Mouse (Mus musculus): ENCODE measurements around the gene Polr2b.

Gene Polr2b

DNA sequence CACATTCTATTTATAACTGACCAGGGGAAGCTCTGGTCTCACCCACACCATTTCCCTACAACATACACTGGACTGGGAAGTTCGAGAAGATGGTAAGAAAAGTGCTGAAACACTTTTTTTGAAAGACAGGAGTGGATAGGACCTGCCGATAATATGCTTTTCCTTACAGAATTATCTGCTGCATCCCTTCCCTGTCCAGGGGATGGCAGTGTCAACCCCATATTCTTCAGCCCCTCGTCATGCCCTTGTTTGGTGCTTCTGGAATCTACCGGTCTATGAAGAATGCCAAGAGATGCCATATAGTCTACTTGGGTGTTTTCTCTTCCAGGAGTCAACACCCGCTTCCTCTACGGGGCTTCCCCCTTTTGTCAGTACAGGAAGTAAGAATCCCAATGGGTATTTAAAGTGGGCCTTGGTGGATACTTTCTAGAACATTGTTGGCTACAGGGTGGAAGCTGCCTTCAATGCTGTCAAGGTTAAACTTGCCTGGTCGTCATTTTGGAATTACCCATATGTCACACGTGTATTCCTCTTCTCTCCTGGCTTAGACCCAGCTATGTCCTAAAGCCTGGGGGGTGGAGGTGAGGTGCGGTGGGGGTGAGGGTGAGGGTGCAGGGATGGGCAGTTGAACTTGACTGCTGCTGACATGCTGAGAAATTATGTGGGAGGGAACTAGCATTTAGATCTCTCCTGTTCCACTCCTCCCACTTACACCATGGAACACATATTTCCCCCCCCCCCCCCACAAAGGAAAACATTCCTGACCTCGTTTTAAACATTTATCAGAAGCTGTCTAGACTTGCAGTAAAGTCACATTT, 76.9 kb downstream of the Polr2b start:
- DNase-seq (ENCODE audit: low spot score in 2 of 2) = no peak

DNA sequence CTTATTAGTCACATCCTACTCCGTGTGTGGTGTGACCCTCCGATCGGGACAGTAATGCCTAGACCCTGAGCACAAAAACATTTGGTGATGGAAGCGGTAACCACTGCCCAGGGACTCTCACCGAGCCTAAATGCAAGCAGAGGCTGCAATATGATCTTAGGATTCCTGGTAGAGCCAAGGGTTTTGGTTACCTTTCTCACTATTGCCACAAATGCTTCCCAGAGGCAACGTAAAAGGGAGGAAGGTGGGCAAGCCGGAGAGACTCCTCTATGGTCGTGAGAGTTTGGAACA, 77.4 kb downstream of the Polr2b start:
- no peak for DNase-seq (ENCODE audit: low spot score in 2 of 2)

DNA sequence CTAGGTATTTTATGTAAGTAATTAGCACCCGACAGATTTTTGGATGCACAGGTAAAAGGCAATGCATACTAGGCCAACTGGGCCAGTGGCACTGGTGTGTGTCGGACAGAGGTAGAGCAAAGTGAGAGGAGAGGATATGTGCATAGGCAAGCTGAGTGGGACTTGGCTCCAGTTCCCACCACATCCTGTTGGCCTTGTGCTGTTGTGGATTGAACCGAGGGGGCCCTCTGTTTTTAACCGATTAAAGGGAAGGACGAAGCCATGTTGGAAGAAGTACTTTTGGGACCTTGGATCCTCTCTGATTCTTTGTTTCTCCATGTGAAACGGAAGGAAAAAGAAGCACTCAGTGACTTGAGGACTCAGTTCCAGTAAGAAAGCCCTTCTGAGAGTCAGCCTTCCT, 78.4 kb downstream of the Polr2b start:
- DNase-seq (ENCODE audit: low spot score in 2 of 2) = no peak

DNA sequence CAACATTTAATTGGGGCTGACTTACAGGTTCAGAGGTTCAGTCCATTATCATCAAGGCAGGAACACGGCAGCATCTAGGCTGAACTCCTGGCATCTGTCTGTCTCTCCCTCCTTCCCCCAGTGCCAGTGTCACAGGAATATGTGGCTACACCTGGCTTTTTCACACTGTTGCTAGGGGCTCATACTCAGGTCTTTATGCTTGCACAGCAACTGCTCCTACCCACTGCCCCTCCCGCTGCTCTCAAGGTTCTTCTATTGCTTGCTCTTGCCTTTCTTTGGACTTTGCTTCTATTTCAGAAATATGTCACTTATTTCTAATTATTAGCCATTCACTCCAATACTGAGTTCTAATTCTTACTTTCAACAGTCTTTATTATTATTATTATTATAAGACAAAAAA, 80.3 kb downstream of the Polr2b start:
- no peak for DNase-seq (ENCODE audit: low spot score in 2 of 2)

DNA sequence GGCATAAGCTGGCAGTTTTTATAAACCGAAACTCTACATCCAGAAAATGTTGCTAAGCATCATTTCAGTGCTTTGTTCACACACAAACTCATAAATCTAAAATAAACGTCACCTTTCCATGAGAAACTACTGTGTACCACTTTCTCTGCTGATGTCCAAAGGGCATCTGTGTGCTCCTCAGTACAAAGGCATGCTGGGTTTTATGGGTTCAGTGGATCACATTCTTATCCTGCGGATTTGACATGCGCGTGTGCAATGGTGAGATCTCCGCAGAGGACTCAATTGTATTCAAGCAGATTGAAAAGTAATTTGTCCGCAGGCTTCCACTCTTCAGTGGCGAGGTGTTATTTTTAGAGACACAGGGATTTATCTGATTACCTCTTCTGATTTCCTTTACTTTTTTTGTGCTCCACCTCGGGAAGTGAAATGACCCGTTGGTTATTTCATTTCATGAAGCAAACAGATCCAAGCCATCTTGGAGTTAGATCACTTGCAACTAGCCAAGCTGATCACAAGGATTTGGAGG, 83.2 kb downstream of the Polr2b start:
- DNase-seq (ENCODE audit: low spot score in 2 of 2) = no peak

DNA sequence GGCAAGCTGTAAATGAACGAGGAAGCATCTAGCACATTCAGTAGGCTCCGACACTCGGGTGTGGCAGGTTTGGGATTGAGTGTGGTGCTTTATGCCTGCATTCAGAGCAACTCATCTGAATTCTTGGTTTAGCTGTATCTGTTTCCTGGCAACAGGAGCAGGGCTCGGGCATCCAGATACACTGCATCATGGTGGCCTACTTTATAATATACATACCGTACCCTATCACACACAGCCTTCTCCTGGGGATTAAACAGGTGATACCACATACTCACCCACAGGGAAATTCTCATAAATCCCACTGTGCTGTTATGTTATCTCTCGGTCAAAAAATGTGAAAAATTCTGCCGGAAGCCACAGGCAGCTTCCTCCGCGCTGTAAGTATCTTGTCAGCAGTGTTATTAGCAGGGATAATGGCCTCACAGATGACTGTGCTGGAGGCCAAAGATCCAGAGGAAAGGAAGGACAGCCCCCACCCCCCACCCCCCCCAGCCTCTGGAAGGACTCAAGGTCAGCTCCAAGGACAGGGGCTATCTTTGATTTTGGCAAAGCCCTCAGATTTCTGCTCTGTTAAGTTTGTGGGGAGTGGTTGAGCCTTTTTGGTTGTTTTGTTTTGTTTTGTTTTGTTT, 84.2 kb downstream of the Polr2b start:
- peak in 1 of 2 experiments; percentile 24 for DNase-seq (ENCODE audit: low spot score in 2 of 2)

DNA sequence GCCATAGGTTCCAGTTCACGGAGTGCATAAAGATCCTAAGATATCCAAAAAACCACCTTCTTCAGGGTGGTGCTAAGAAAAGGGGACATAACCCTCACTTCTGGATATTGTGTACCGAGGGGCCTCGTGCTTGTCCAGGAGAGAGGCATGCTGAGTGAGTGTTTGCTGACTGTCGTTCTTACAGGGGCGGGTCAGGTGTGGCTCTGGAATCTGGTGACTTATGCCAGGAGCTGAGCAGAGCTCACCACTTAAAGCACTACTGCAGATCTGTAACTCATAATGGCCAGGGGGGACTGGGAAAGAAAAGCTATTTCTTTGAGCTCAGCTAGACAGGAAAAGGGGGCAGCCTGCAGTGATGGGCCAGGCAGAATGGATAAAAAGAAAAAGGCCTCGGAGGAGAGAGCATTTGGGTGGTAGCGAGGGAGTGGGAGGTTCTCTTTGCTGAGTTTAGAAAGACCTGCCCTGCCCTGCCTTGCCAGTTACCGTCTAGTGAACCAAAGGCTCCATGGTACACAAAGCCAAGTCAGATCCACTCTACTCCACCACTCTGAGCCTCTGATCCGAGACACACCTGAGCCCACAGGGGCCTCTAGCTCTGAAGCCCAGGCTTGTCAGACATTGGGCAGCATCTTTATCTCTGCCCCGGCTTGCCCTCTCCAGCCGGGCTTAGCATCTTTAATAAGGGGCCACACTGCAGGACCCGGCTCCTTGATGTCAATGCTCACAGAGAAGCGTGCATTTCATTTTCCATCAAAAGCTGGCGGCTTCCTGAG, 88.5 kb downstream of the Polr2b start:
- no peak for DNase-seq (ENCODE audit: low spot score in 2 of 2)

Data from left cerebral cortex, adult 9 months (tissue).